Mouse (Mus musculus): ENCODE measurements at regions not wholly inside any gene's neighbourhood (a gene's known extent, or its start where the extent isn't known, plus 50 kb on each side); places are given as distances from the start of the nearest gene placed in this dataset.

DNA sequence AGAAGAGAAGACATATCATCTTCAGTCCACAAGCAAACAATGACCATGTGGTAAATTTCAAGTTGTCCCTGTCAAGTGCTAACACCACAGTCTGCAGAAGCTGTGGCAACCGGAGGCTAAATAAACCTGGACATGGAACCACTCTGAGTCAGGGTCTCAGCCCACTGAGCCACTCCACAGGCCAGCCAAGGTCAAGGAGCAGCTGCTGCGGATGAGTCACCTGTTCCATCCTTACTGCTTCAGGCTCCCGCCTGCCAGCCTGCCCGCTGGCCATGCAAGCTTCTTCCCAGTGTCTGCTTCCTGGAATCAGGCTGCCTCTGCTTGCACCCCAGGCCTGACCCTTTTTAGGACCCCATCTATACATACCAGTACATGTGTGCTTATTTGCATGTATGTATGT lies 319.8 kb downstream of the 1700129C05Rik start:
- DNase-seq (ENCODE audit: low spot score in 2 of 2): no peak

DNA sequence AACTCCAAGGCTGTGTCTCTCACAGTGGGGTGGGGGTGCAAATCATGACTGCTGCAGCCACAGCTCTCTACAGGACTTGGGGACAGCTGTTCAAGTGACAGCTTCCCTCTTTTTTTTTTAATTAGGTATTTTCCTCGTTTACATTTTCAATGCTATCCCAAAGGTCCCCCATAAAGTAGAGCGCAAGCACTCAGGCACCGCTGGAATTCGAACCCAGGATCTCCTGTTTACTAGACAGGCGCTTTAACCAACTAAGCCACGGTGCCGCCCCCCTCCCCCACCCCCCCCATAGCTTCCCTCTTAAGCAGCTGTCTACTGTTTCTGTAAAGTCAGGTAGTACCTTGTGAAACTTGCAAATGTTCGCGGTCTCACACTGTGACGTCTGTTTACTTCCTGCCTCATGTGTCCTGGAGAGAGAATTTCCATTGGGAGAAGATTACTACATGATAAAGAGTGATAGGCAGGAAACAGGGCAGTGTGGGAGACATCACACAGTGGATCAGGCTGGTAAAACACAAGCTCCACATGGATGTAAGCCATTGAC lies 324.7 kb downstream of the 1700129C05Rik start:
- no peak for DNase-seq (ENCODE audit: low spot score in 2 of 2)

DNA sequence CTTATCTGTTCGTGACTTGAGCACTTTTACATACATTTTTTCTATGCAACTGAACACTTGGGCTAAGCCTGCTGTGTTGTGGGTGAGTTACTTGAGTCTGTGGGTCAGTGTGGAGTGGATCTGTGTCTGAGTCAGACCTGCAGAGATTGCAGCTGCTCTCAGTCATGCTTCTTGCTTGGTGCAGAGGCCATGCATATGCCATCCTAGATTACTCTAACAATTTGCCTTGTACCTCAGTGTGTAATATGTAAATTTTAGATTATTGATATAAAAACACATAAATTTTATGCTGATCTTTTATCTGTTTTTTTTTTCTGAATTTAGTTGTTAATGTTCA lies 326.2 kb downstream of the 1700129C05Rik start:
- no peak for DNase-seq (ENCODE audit: low spot score in 2 of 2)

DNA sequence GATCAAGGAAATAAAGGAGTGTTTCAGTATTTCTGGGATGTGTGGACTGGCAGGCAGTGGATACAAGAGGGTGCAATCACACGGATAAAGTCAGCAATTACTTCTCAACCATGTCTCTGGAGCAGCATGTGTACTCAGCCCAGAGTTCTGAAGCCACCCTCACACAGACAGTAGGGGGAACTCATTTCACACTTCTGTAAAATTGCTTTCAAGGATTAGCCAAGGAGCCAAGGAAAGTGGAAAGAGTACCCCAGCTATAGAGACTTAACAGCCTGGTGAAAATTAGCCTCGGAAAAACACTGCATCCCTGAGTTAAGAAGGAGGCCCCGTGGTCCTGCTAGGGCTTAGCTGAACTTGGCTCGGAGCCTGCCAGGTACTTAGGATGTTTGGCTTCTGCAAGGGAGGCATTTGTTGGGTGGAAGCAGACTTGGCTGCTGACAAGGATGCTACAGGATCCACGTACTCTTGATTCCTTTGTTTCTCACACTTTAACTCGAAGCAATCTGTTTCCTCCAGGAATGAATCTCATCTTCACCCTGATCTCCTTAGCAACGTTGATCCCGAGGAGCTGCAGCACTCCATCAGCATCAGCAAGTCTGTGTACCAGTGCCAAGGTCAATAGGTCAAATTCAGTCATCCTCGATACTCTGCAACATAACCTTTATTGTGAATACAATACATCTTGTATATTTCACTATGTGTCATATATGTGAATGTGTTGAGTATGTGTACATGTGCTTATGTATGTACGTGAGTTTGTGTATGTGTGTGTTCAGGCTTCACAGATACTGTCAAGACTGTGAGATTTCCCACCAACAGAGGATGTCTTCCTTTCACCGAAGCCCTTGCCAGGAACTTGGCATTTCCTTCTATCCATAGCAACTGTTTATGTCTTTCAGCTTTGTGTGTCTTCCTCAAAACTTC lies 326.8 kb downstream of the 1700129C05Rik start:
- DNase-seq (ENCODE audit: low spot score in 2 of 2): no peak

DNA sequence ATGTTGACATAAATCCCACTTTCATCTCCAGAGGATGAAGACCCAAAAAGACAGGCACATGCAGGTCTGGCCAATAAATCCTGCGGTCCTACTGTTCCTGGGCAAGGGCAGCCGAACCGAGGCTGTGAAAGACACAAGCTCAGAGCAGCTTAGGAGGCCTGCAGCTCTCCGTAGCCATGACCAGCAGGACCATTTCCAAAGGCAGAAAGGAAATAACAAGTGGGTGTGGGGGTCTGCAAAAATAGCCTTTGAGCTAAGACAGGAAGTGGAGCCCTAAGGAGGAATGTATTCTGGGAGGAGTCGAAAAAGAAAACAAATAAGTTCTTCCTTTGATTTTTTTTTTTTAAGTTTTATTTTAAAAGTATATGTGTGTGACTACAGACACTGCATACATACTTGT lies 330.1 kb downstream of the 1700129C05Rik start:
- DNase-seq (ENCODE audit: low spot score in 2 of 2): no peak

DNA sequence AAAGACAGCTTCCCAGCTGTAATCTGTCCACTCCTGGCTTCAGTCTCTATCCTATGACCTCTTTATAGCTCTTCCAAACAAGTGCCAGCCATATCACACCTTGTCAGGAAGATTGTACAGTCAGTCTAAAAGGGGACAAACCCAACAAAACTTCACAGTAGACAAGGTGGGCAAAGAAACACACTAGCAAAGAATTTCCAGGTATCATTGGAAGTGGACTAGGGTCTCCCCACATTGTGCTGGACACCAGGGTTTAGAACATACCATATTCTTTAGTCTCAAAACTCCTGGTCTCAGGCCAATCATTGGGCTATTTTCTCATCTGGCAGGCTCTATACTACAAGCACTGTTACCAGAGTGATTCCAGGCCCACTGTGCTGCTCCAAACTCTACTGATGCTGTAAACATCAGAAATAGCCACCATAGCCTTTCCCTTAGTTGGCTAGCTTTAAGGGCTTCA lies 341.3 kb downstream of the 1700129C05Rik start:
- no peak for DNase-seq (ENCODE audit: low spot score in 2 of 2)

DNA sequence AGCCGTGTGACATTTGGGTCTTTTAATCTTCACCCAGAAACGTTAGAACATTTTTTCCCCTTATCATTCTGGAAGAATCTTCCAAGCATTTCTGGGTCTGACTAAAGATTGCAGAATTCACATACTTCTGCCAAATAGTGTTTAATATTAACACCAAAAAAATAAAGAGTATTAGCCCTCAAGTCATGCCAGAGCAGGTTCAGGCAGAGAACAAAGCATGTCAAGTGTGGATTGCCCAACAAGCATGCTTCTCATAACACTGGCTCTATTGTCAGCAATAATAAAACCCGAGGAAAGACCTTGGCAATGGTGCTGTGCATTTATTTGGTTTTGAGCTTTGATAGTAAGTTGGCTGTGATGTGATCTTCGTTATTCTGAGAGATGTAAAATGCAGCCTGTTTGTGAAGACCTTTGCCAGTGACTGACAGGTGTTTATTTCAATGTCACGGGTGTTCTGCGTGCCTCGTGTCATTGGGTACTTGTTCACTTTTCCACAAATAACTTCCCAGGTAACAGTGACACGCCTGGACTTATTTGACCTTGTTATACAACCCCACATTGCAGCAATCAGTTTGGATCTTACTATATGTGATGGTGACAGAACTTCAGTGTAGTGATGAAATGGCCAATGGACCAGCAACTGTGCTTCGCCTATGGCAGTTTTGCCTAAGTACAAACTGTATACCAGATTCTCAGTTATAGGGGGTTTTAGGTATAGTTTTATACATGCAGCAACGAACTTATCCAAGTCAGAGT lies 354.3 kb downstream of the 1700129C05Rik start:
- no peak for DNase-seq (ENCODE audit: low spot score in 2 of 2)

DNA sequence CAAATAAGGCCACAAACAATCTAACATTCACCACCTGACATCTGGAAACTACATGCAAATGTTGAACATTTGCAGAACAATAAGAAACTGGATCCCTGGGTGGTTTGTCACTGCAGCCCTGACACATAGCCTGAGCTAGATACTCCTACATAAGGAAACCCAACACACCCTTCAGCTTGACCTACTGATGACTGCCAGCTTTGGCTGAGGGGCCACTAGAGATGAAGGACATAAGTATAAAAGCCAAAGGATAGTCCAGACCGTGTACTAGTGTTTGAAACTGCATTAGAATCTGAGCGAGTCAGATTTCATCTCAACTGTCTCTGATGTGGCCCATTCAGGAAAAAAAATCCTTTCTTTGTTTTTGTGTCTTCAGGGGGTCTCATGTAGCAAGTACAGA lies 355.1 kb downstream of the 1700129C05Rik start:
- no peak for DNase-seq (ENCODE audit: low spot score in 2 of 2)

DNA sequence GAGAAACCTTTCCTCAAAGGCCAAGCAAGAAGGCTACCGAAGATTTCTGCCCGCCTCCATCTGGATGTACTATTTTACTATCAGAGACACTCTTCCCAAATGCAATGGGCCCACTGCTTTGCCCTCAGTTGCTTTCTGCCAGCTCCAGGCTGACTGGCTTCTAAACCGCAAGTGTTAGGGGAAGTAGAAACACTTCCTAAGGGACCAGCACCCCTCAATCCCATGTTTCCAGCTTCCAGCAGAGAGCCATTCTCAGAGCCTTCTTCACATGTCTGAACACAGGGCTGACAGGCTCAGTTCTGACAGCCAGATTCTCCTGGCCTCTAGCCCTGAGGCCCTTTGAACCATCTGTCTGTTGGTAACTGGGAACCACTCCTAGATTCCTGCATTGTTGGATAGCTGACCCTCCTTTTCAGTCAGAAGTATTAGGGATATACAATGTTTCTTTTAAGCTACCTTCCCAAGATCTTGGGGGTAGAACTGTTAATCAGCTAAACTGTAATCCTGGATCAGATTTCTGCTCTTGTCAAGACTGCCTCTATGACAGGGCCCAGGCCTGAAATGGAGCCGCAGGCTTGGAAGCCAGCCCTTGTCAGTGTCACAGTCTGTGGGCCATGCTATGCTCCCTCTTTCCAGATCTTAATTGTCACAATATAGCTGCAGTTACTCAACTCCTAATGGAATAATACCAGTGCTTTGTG lies 355.8 kb downstream of the 1700129C05Rik start:
- no peak for DNase-seq (ENCODE audit: low spot score in 2 of 2)

DNA sequence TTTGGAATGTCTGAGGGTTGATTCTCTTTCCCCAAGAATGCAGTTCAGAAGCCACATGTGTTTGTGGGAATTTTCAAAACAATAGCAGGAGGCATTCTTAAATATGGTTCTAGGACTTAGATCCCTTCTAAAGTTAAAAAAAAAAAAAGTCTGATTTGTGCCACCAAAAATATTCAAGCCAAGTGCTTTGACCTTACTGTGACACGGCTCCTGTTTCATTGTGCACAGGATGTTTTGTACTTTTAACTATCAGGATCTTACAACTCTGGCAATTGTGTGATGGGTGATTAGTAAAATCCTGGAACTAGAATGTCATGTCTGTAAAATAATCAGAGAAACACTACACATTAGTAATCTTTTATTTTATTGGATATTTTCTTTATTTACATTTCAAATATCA lies 359.5 kb downstream of the 1700129C05Rik start:
- no peak for DNase-seq (ENCODE audit: low spot score in 2 of 2)

DNA sequence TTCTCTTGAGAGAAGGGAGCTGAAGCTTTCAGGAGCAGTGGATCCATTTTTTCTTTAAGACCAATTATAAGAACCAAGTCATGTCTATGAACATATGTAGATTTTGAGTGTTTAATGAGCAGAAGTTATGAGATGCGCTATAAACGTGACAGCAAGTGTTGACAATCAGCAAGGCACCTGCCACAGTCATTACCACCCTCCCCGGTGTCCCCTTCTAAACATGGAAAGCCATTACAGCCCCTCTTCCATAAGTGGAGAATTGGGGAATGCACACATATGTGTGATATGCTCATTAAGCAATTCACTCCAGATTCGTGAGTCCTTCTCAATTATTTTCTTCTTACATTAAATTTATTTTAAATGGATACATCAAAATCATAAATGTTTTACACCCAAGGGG lies 362.4 kb downstream of the 1700129C05Rik start:
- no peak for DNase-seq (ENCODE audit: low spot score in 2 of 2)

DNA sequence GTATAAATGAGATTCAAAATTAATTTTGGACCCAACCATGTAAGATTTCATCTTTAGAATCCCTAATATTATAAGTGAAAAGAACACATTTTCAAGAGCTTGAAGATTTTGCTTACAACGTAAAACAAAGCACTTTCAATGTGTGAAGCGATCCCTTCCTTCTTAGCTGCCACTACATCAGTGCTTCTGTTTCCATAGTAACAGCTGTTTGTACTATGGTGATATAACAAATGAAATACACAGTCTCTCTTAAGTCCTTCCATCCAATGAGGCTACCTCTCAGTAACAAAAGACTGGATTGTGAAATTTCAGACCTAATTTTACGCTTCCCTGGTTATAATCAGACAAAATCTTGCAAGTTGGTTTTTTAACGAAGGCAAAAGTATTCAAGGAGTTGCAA lies 364.0 kb downstream of the 1700129C05Rik start:
- no peak for DNase-seq (ENCODE audit: low spot score in 2 of 2)

DNA sequence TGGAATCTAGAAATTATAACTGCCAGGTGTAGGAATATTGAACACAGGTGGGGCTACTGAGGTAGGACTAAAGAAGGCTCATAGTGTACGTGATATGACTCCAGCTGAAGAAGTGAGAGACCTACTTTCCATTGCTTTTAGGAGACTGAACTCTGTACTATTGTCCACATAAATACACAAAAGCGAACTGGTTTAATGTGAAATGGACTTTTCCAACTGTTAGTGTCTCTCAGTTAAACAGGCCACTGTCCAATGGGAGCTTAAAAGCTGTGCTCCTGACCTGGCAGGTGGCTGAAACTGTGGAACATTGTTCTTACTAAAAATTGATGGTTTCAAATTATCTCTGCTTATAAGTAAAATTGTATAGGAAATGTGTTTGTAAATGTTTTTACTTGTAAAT lies 381.4 kb downstream of the 1700129C05Rik start:
- no peak for DNase-seq (ENCODE audit: low spot score in 2 of 2)

DNA sequence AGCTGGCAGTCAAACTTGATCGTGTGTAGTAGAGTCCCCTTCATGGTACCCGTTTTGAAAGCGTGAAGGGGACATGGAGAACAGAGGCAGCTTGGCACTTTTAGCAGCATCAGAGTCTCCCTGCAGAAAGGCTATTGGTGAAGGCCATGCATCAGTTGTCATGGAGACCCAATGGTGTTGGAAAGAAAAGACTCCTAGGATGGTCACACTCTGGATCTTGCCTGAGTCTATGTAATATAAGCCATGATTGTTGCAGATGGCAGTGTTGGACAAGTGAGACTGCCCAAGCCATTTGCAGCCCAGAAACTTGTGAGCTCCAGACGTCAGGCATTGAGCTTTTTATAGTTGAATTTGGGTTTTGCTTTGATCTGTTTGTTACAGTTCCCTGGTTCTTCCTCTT lies 382.9 kb downstream of the 1700129C05Rik start:
- DNase-seq (ENCODE audit: low spot score in 2 of 2): no peak

DNA sequence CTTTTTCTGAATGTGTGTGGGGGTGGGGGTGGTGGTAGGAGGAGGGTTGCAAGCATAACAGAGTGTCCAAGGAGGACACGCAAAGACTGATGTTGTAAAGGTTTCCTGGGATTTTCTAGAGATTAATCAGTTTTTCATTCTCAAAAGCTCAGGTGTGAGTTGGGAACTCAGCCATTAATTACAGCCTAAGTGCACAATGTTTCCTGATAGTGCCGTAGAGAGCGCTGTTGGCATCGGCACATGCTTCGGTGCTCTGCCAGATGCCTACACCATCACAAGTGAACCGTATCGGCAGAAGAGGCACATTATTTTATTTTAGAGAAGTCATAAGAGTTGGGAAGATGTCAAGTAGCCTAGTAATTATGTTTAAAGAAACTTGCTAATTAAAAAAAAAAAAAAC lies 388.9 kb downstream of the 1700129C05Rik start:
- no peak for DNase-seq (ENCODE audit: low spot score in 2 of 2)

DNA sequence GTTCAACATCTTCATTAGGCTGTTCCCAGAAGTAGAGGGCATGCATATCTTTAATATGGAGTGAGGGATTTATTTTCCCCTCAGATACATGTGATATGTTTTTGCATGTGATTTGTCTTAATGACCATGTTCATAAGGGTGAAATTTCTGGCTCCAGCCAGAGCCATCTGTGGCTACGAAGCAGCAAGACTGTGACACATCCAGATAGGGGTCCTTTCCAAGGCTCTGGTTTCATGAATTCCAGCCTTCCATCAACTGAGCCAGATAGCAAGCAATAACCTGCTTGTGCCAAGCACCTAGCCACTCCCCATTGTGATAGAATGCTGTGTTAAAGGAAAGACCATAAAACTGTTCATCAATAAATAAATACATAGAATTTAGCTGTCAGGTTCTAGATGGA lies 389.6 kb downstream of the 1700129C05Rik start:
- no peak for DNase-seq (ENCODE audit: low spot score in 2 of 2)

DNA sequence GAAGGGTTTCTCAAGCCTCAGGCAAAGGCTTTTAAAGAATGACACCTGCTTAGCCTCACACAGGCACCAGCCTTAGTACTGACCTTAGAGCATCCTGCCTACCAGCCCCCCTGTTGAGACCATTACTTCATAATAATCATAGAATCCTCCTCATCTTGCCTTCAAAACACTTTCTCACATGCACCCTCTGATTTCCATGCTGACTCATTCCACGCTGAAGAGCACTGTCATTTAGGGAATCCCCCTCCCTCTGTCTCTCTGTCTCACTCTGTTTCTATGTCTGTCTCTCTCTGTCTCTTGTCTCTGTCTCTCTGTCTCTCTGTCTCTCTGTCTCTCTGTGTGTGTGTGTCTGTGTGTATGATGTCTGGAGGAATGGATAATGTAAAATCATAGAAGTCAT lies 416.3 kb downstream of the 1700129C05Rik start:
- no peak for DNase-seq (ENCODE audit: low spot score in 2 of 2)

DNA sequence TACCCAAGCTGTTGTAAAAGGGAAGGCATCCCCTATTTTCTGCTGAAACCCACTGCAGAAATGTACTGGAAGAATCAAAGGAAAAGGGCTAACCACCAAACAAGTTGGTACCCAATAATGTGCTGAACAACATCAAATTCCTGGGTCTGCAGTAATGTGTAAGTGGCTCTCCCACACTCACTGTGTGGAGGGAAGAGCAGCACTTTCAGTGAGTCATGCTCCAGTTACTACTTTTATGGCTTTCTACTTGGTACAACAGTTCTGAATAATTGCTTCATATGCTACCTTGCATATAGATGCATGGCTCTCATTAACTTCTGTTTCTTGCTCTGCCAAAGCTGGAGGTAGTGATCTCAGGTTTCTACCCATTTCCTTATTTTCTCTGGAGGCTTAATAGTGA lies 427.8 kb downstream of the 1700129C05Rik start:
- DNase-seq (ENCODE audit: low spot score in 2 of 2): peak in 1 of 2 experiments; percentile 10

DNA sequence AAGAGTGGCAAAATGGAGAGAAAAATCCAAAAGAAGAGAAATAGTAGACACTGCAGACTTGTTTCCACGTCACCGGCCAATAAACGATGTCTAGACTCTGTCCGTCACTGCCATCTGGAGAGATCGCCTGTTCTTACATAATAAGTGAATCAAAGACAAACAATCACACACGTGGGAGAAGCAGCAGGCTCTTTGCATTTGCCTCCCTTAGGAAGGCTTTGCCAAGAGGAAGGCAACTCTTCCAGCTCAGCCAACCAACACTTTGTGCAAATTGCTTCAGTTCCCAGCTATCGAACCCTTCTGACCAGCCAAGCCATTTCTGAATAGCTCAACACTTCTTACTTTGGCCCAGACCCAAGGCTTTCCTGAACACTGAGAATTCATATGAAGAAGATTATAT lies 432.8 kb downstream of the 1700129C05Rik start:
- peak in 1 of 2 experiments; percentile 7 for DNase-seq (ENCODE audit: low spot score in 2 of 2)

DNA sequence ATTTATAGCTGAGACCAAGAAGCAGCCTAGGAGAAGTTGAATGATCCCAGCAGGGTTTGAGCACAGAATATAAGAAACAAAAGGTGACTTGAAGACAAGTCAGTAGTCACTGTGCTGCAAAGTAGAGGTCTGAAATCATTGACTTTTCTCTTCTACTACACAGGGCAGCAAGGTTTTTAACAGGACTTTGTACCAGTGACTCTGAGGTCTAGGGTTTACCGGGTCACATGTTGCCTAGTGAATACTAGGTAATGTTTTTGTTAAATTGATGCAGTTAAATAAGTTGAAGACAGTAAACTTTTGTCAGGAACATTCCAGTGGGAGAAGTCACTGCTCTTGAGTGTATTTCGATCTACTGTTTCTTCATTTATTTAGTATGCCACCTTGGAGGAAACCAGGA lies 433.4 kb downstream of the 1700129C05Rik start:
- DNase-seq (ENCODE audit: low spot score in 2 of 2): no peak

DNA sequence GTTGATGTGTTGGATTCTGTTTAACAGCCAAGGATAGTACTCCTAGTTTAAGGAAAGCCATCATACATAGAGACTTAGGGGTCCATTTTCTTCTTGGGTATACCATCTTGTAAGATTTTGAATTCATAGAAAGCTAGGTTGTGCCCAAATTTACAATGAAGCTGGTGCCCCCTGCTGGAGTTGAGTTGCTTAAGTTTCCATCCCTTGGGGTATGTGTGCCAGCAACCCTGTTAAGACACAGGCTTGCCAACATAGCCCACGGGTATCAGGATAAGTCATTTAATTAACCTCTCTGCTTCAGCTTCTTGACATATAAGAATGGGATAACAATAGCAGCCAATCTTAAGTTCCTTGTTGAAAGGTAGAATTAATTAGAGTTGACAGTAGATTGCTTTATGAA lies 440.9 kb downstream of the 1700129C05Rik start:
- peak in 1 of 2 experiments; percentile 18 for DNase-seq (ENCODE audit: low spot score in 2 of 2)
